Comparison of ENCODE assay signal across 8 mouse cellular contexts in genomic region chr4:144895211-144895590, GRCm38 (mm10). TPM values are rescaled to one million over a fixed set of nuclear protein-coding genes. Genes with fewer than 3 reads are reported as not detected.
DNase-seq lines count a peak whose midpoint lies in the region; ATAC-seq lines count a peak whose summit lies in the region.

No protein-coding gene starts in this region.

- H3K4me2 ChIP-seq in embryonic facial prominence, embryonic 14.5 days (ENCODE audit: low read depth, low read length): peak overlapping the region; percentile 97
- H3K4me2 ChIP-seq in kidney, embryonic 16.5 days (replicated peaks; ENCODE audit: low read depth, low read length): peak overlapping the region; percentile 70

- H3K79me2 ChIP-seq in macrophage (ENCODE audit: inconsistent target): peaks cover 71% of the 10 kb centered on the region

- DNase-seq in heart, embryonic 10.5 days (ENCODE audit: low spot score): no peak
- DNase-seq in heart, postnatal 14 days: no peak
- DNase-seq in embryonic facial prominence, embryonic 14.5 days (ENCODE audit: low spot score): peak; percentile 85
- DNase-seq in layer of hippocampus, adult 18-20 months (ENCODE audit: low spot score in 2 of 2): no peak
- no peak for DNase-seq in left cerebral cortex, postnatal 25 days (ENCODE audit: low spot score in 2 of 2)

- 0 out of 2 replicates have a peak overlapping the region, but pooled peaks have one; percentile 29 for H3K27ac ChIP-seq in heart, embryonic 10.5 days
- peak overlapping the region; percentile 80 for H3K27ac ChIP-seq in embryonic facial prominence, embryonic 14.5 days (replicated peaks; ENCODE audit: low read depth, low read length)
- H3K27ac ChIP-seq in kidney, embryonic 16.5 days (ENCODE audit: low read length): peak overlapping the region; percentile 97
- H3K27ac ChIP-seq in macrophage: peak overlapping the region; percentile 100

- H3K9me3 ChIP-seq in heart, embryonic 10.5 days: no peaks in the 10 kb centered on the region
- H3K9me3 ChIP-seq in embryonic facial prominence, embryonic 14.5 days (ENCODE audit: control insufficient read depth, low read length): no peaks in the 10 kb centered on the region
- no peaks in the 10 kb centered on the region for H3K9me3 ChIP-seq in kidney, embryonic 16.5 days (ENCODE audit: low read length)

- H3K36me3 ChIP-seq in heart, embryonic 10.5 days: no peaks in the 10 kb centered on the region
- H3K36me3 ChIP-seq in embryonic facial prominence, embryonic 14.5 days (ENCODE audit: control insufficient read depth, insufficient read depth, low read length): peaks cover 9% of the 10 kb centered on the region; the same call in 1 of the 2 replicates
- H3K36me3 ChIP-seq in kidney, embryonic 16.5 days (ENCODE audit: insufficient read depth, low read length): peaks cover 18% of the 10 kb centered on the region
- peaks cover 19% of the 10 kb centered on the region; the same call in 1 of the 2 replicates for H3K36me3 ChIP-seq in macrophage (ENCODE audit: inconsistent target)

- peak overlapping the region; percentile 76 for H3K9ac ChIP-seq in embryonic facial prominence, embryonic 14.5 days (ENCODE audit: low read depth, low read length)
- peak overlapping the region; percentile 93 for H3K9ac ChIP-seq in kidney, embryonic 16.5 days (replicated peaks; ENCODE audit: low read length)

- intact Hi-C loops in heart, postnatal 14 days (cut with DNase I): no loop called here
- intact Hi-C loops in left cerebral cortex, postnatal 25 days (cut with DNase I): loop anchor here (2.0 to 10.0 kb wide), 2 partner anchors 78 to 390 kb away; no protein-coding TSS in a partner anchor

- 39% methylated on average over 2 of the region's 2 CpGs for WGBS in heart, embryonic 10.5 days
- WGBS in embryonic facial prominence, embryonic 14.5 days: 25% methylated on average over 2 of the region's 2 CpGs
- WGBS in kidney, embryonic 16.5 days: 20% methylated on average over 2 of the region's 2 CpGs
- WGBS in macrophage (ENCODE audit: missing documents): 78% methylated on average over 2 of the region's 2 CpGs

- peaks cover 43% of the 10 kb centered on the region for H3K27me3 ChIP-seq in heart, embryonic 10.5 days (ENCODE audit: insufficient read depth, poor library complexity, severe bottlenecking)
- H3K27me3 ChIP-seq in embryonic facial prominence, embryonic 14.5 days (replicated peaks; ENCODE audit: control insufficient read depth, insufficient read depth, low read length): no peaks in the 10 kb centered on the region; the same call in 1 of the 2 replicates
- H3K27me3 ChIP-seq in kidney, embryonic 16.5 days (ENCODE audit: insufficient read depth, low read length): no peaks in the 10 kb centered on the region

- peak overlapping the region; percentile 66; the same call in 1 of the 2 replicates for H3K4me3 ChIP-seq in heart, embryonic 10.5 days
- peak overlapping the region; percentile 64 for H3K4me3 ChIP-seq in embryonic facial prominence, embryonic 14.5 days (ENCODE audit: low read depth, low read length)
- peak overlapping the region; percentile 81 for H3K4me3 ChIP-seq in kidney, embryonic 16.5 days (ENCODE audit: low read length)
- H3K4me3 ChIP-seq in macrophage (ENCODE audit: inconsistent target): peak overlapping the region; percentile 99

- no peak for ATAC-seq in embryonic facial prominence, embryonic 14.5 days (ENCODE audit: low read depth)
- no peak for ATAC-seq in kidney, embryonic 16.5 days (ENCODE audit: low FRiP score, low TSS enrichment)
- no peak for ATAC-seq in granulocyte monocyte progenitor cell, adult 5-6 weeks (replicated peaks; ENCODE audit: poor library complexity, severe bottlenecking)

- peaks cover 62% of the 10 kb centered on the region for H3K4me1 ChIP-seq in heart, embryonic 10.5 days
- H3K4me1 ChIP-seq in embryonic facial prominence, embryonic 14.5 days (ENCODE audit: control insufficient read depth, insufficient read depth, low read length): peaks cover 32% of the 10 kb centered on the region
- peaks cover 64% of the 10 kb centered on the region for H3K4me1 ChIP-seq in kidney, embryonic 16.5 days (ENCODE audit: insufficient read depth, low read length)

RNA-seq across cellular contexts. Expression of gene Dhrs3, which starts 2.6 kb away (rescaled TPM):
- 7.0 and 21.2 TPM in 2 replicates for polyA plus RNA-seq in heart, embryonic 10.5 days (2016; fragmentation: Nextera tagmentation; extraction: Ambion mirVana)
- total RNA-seq in heart, postnatal 14 days (2021): 100 to 1,000 TPM; 102 to 105 TPM
- 66.8 and 67.4 TPM in 2 replicates for polyA plus RNA-seq in embryonic facial prominence, embryonic 14.5 days (2014; fragmentation: Nextera tagmentation; extraction: Ambion mirVana)
- polyA plus RNA-seq in kidney, embryonic 16.5 days (2015; fragmentation: Nextera tagmentation; extraction: Ambion mirVana): 210 and 217 TPM in 2 replicates
- total RNA-seq in macrophage (2018; cell fraction: chromatin; rRNA removed): 100 to 1,000 TPM in 24 of 26 experiments, 10 to 100 TPM in 2; 86.8 to 665 (median 236) TPM
- 1,000 to 10,000 TPM in 6 of 26 experiments, 100 to 1,000 TPM in 20; 397 to 1,306 (median 691) TPM for total RNA-seq in macrophage (2018; cell fraction: cytosol; rRNA removed)
- 1,000 to 10,000 TPM in 3 of 26 experiments, 100 to 1,000 TPM in 23; 221 to 1,223 (median 655) TPM for total RNA-seq in macrophage (2018; cell fraction: nucleus; rRNA removed)
- polyA plus RNA-seq in macrophage (2018): 386 to 676 TPM (median 674 TPM) in 3 replicates
- total RNA-seq in layer of hippocampus, adult 18-20 months (2021): 10 to 100 TPM; 33.7 to 35.6 TPM
- 10 to 100 TPM; 29.6 to 35.8 TPM for total RNA-seq in left cerebral cortex, postnatal 25 days (2021)
- 30.0 and 33.7 TPM in 2 replicates for total RNA-seq in granulocyte monocyte progenitor cell, adult 5-6 weeks (2014; fragmentation: Nextera tagmentation)
- total RNA-seq in granulocyte monocyte progenitor cell, adult 5-6 weeks (2017): 17.5 and 32.3 TPM in 2 replicates

Comparison
In these comparisons a context has a peak if more than half of its experiments do, and no peak if none do; other contexts are left out.
1. H3K27ac ChIP-seq: peak in every context shown above with its lines; median percentile 100 in macrophage; 97 in kidney, embryonic 16.5 days; 80 in embryonic facial prominence, embryonic 14.5 days; 29 in heart, embryonic 10.5 days.